Mouse (Mus musculus) CH12.LX (cell line): ENCODE data around the gene Dpy19l3. TPM values are rescaled to one million over a fixed set of nuclear protein-coding genes. Genes with fewer than 3 reads are reported as not detected.

Experiments used
- DNase-seq: peaks from one replicate; pipeline ENCODE4 v3.0.0-alpha.2; 2013; ENCODE audit errors: extremely low read depth
- H3K27ac ChIP-seq: 2 replicates; pipeline ENCODE4 v1.5.1; 2012; ENCODE audit warnings: low read depth, mild to moderate bottlenecking, control low read depth, moderate library complexity; ENCODE audit not compliant: insufficient read depth
- H3K27me3 ChIP-seq: replicated peaks from 2 replicates; pipeline ENCODE3; 2012; ENCODE audit warnings: inconsistent platforms
- H3K36me3 ChIP-seq, 2 experiments: replicated peaks in 1 of 2; 2 replicates each; pipeline versions ENCODE3 to v1.6.1; 2012; ENCODE audit warnings: inconsistent platforms in 1 of 2, low read length in 1 of 2, mild to moderate bottlenecking in 1 of 2, mixed read lengths in 1 of 2, moderate library complexity in 1 of 2; ENCODE audit not compliant: control insufficient read depth in 1 of 2, insufficient read depth in 1 of 2
- H3K4me1 ChIP-seq, 2 experiments: 2 replicates each; pipeline ENCODE4 v1.6.1; 2012; ENCODE audit warnings: inconsistent platforms in 1 of 2, moderate library complexity in 1 of 2; ENCODE audit not compliant: insufficient read depth in 2 of 2, control insufficient read depth in 1 of 2
- H3K4me2 ChIP-seq: 2 replicates; pipeline ENCODE4 v1.6.1; 2012; ENCODE audit warnings: low read depth, mild to moderate bottlenecking, control low read depth; ENCODE audit not compliant: poor library complexity, insufficient read depth, severe bottlenecking
- H3K4me3 ChIP-seq, 3 experiments: fragments of 150-350 bp in 1 of 3; sonication (generic) in 1 of 3; replicated peaks in 1 of 3; 2 replicates each; pipeline versions ENCODE3 to v1.5.1; 2011 to 2012; ENCODE audit warnings: low read depth in 2 of 3, low read length in 2 of 3, mild to moderate bottlenecking in 2 of 3, moderate library complexity in 2 of 3, control low read depth in 1 of 3, improper control_type of control experiment in 1 of 3, inconsistent platforms in 1 of 3, mixed read lengths in 1 of 3; ENCODE audit not compliant: poor library complexity in 1 of 3
- H3K79me2 ChIP-seq: replicated peaks from 2 replicates; pipeline ENCODE4 v1.6.1; 2012; ENCODE audit warnings: mild to moderate bottlenecking, moderate library complexity; ENCODE audit not compliant: control insufficient read depth, poor library complexity, insufficient read depth, severe bottlenecking; ENCODE audit errors: extremely low read depth
- H3K9ac ChIP-seq: 2 replicates; pipeline ENCODE4 v1.6.1; 2012; ENCODE audit warnings: low read depth, mild to moderate bottlenecking, control low read depth, moderate library complexity; ENCODE audit not compliant: insufficient read depth
- H3K9me3 ChIP-seq: replicated peaks from 2 replicates; pipeline ENCODE3; 2012; ENCODE audit warnings: low read length, inconsistent platforms, mixed read lengths
- BHLHE40 ChIP-seq: IDR thresholded peaks from 2 replicates; pipeline ENCODE4 v1.6.1; 2011; ENCODE audit warnings: mild to moderate bottlenecking, low read depth, low read length, improper control_type of control experiment
- CHD1 ChIP-seq: IDR thresholded peaks from 2 replicates; pipeline ENCODE4 v1.6.1; 2012; ENCODE audit warnings: low read depth, low read length, improper control_type of control experiment, inconsistent platforms
- CTCF ChIP-seq, 2 experiments: IDR thresholded peaks in 1 of 2; conservative IDR thresholded peaks in 1 of 2; 2 replicates each; pipeline ENCODE4 v1.5.1; 2011 to 2012; ENCODE audit warnings: low read depth in 2 of 2, low read length in 2 of 2, improper control_type of control experiment in 1 of 2, inconsistent platforms in 1 of 2, mild to moderate bottlenecking in 1 of 2, moderate library complexity in 1 of 2
- E2F4 ChIP-seq: IDR thresholded peaks from 2 replicates; pipeline ENCODE4 v1.6.1; 2011; ENCODE audit warnings: low read depth, low read length, improper control_type of control experiment; ENCODE audit not compliant: insufficient replicate concordance
- EP300 ChIP-seq: IDR thresholded peaks from 2 replicates; pipeline ENCODE4 v1.6.1; 2011; ENCODE audit warnings: low read length, improper control_type of control experiment
- ETS1 ChIP-seq: conservative IDR thresholded peaks from 2 replicates; pipeline ENCODE4 v1.6.1; 2012; ENCODE audit warnings: low read depth, mild to moderate bottlenecking, inconsistent platforms, low read length, improper control_type of control experiment, moderate library complexity
- HCFC1 ChIP-seq: IDR thresholded peaks from 2 replicates; pipeline ENCODE4 v1.6.1; 2012; ENCODE audit warnings: low read depth, mild to moderate bottlenecking, inconsistent platforms, low read length, improper control_type of control experiment
- IRF4 ChIP-seq: IDR thresholded peaks from 2 replicates; pipeline ENCODE4 v1.6.1; 2014; ENCODE audit warnings: low read depth, mild to moderate bottlenecking, inconsistent platforms, low read length, improper control_type of control experiment
- KAT2A ChIP-seq: IDR thresholded peaks from 2 replicates; pipeline ENCODE4 v1.6.1; 2012; ENCODE audit warnings: low read length, improper control_type of control experiment, inconsistent platforms; ENCODE audit not compliant: insufficient replicate concordance
- MAFK ChIP-seq: IDR thresholded peaks from 2 replicates; pipeline ENCODE4 v1.6.1; 2011; ENCODE audit warnings: low read length, improper control_type of control experiment; ENCODE audit not compliant: insufficient replicate concordance
- MAZ ChIP-seq: IDR thresholded peaks from 2 replicates; pipeline ENCODE4 v1.6.1; 2012; ENCODE audit warnings: low read depth, mild to moderate bottlenecking, inconsistent platforms, low read length, improper control_type of control experiment, moderate library complexity
- MEF2A ChIP-seq: IDR thresholded peaks from 2 replicates; pipeline ENCODE4 v1.6.1; 2014; ENCODE audit warnings: low read depth, mild to moderate bottlenecking, inconsistent platforms, low read length, improper control_type of control experiment, borderline replicate concordance
- MXI1 ChIP-seq: IDR thresholded peaks from 2 replicates; pipeline ENCODE4 v1.6.1; 2011; ENCODE audit warnings: mild to moderate bottlenecking, low read depth, low read length, improper control_type of control experiment
- NELFE ChIP-seq: IDR thresholded peaks from 2 replicates; pipeline ENCODE4 v1.6.1; 2011; ENCODE audit warnings: low read depth, low read length, improper control_type of control experiment
- PAX5 ChIP-seq: IDR thresholded peaks from 2 replicates; pipeline ENCODE4 v1.6.1; 2012; ENCODE audit warnings: low read length, inconsistent platforms, mixed read lengths
- POLR2AphosphoS2 ChIP-seq: IDR thresholded peaks from 2 replicates; pipeline ENCODE4 v1.6.1; 2011; ENCODE audit warnings: low read depth, low read length, improper control_type of control experiment
- RAD21 ChIP-seq: IDR thresholded peaks from 2 replicates; pipeline ENCODE4 v1.6.1; 2011; ENCODE audit warnings: low read depth, mild to moderate bottlenecking, low read length, improper control_type of control experiment, moderate library complexity
- RCOR1 ChIP-seq: conservative IDR thresholded peaks from 2 replicates; pipeline ENCODE4 v1.6.1; 2012; ENCODE audit warnings: low read depth, mild to moderate bottlenecking, inconsistent platforms, low read length, improper control_type of control experiment
- SIN3A ChIP-seq: IDR thresholded peaks from 2 replicates; pipeline ENCODE4 v1.6.1; 2012; ENCODE audit warnings: low read length, improper control_type of control experiment, inconsistent platforms
- TCF12 ChIP-seq: IDR thresholded peaks from 2 replicates; pipeline ENCODE4 v1.6.1; 2014; ENCODE audit warnings: low read depth, mild to moderate bottlenecking, inconsistent platforms, low read length, improper control_type of control experiment
- UBTF ChIP-seq: IDR thresholded peaks from 2 replicates; pipeline ENCODE4 v1.6.1; 2012; ENCODE audit warnings: low read depth, mild to moderate bottlenecking, inconsistent platforms, low read length, improper control_type of control experiment, moderate library complexity
- USF2 ChIP-seq: conservative IDR thresholded peaks from 2 replicates; pipeline ENCODE4 v1.6.1; 2011; ENCODE audit warnings: low read depth, low read length, improper control_type of control experiment
- ZKSCAN1 ChIP-seq: IDR thresholded peaks from 2 replicates; pipeline ENCODE4 v1.6.1; 2012; ENCODE audit warnings: low read depth, inconsistent platforms, low read length, improper control_type of control experiment, borderline replicate concordance
- ZMIZ1 ChIP-seq: IDR thresholded peaks from 2 replicates; pipeline ENCODE4 v1.6.1; 2012; ENCODE audit warnings: low read depth, mild to moderate bottlenecking, inconsistent platforms, low read length, improper control_type of control experiment
- ZNF384 ChIP-seq: IDR thresholded peaks from 2 replicates; pipeline ENCODE4 v1.6.1; 2012; ENCODE audit warnings: low read depth, low read length, improper control_type of control experiment, inconsistent platforms
- dilution Hi-C: fragments of 300-500 bp; cut with MboI; formaldehyde crosslinking; loops from 2 replicates; pipeline ENCODE4 v1.14.3; 2020; ENCODE audit warnings: low sequenced_read_pairs; ENCODE audit not compliant: extremely low pct_unique_long_range_greater_than_20kb, extremely low pct_ligation_motif_present
- in situ Hi-C: fragments of 300-500 bp; cut with MboI; formaldehyde crosslinking; loops from 3 replicates; pipeline ENCODE4 v1.14.3; 2019; ENCODE audit warnings: low sequenced_read_pairs, low pct_ligation_motif_present, low pct_unique_long_range_greater_than_20kb, mixed read lengths
- polyA plus RNA-seq: library from polyadenylated mRNA; unstranded; fragments of >175 nt; gene quantifications from 2 replicates; pipeline ENCODE4 v1.2.1, GENCODE M21; 2012; ENCODE audit warnings: low read depth; ENCODE audit not compliant: insufficient read length
- total RNA-seq, 2 experiments: library from RNA; depleted of rRNA; stranded (reverse); fragments of 300-350 nt in 1 of 2; fragments of >200 nt in 1 of 2; gene quantifications; 2 replicates each; pipeline ENCODE4 v1.2.3; 2012 to 2014

Dpy19l3 gene
- total and polyA plus RNA-seq, 3 experiments: 5.0 to 18.3 (median 5.5) TPM

GRCm38 (mm10) chr7:35796123-35796522 lies 41.9 kb upstream of the Dpy19l3 start:
- in situ Hi-C loops (no loop called here), dilution Hi-C loops (no loop called here)
- TF ChIP-seq MEF2A (no peak), ZNF384 (no peak), HCFC1 (no peak), SIN3A (no peak), ZMIZ1 (no peak), ETS1 (no peak), USF2 (no peak), MAZ (no peak), PAX5 (no peak), TCF12 (no peak), ZKSCAN1 (no peak), UBTF (no peak), EP300 (no peak), POLR2AphosphoS2 (no peak)
- H3K9ac ChIP-seq: no peak overlapping the region
- no peak for DNase-seq
- H3K36me3 ChIP-seq: peaks cover 67 to 96% of the 10 kb centered on the region in 2 experiments
- H3K79me2 ChIP-seq: peaks cover 9% of the 10 kb centered on the region
- no peaks in the 10 kb centered on the region for H3K27me3 ChIP-seq
- H3K4me3 ChIP-seq: no peak overlapping the region
- no peak overlapping the region for H3K4me2 ChIP-seq
- no peak overlapping the region for H3K27ac ChIP-seq
- peaks cover 3 to 39% of the 10 kb centered on the region in 2 experiments for H3K4me1 ChIP-seq
- no peaks in the 10 kb centered on the region for H3K9me3 ChIP-seq

DNA sequence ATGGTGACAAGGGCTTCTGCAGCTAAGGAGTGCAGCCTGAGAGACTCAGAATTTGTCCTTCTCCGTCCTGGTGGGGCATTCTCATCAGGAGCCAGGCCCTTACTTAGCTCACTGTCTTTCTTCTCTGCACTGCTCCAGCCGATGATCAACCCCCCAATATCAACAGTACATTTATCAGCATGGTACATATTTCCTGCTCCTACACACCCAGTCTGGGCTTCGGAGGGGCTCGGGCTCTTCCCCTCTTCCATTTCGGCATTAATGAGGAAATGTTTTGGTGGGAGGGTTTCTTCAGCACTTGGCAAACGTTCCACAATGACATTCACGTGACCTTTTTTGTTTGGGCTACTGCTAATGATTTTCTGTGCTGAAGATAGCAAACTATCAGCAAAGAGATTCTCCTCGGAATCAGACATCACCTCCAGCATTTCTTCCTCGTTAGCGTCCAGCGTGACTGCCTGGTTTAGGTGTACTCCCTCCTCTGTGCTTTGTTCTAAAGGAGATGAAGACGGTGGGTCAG lies 40.0 kb upstream of the Dpy19l3 start:
- Histone ChIP-seq H3K9me3 (no peaks in the 10 kb centered on the region), H3K79me2 (peaks cover 5% of the 10 kb centered on the region; the same call in 1 of the 2 replicates), H3K4me2 (no peak overlapping the region), H3K27me3 (no peaks in the 10 kb centered on the region), H3K36me3 (peaks cover 69 to 96% of the 10 kb centered on the region in 2 experiments), H3K27ac (no peak overlapping the region), H3K9ac (no peak overlapping the region), H3K4me1 (peaks cover 0 to 32% of the 10 kb centered on the region in 2 experiments; a peak in 2 of 4 replicates), H3K4me3 (no peak overlapping the region)
- dilution Hi-C loops (no loop called here), in situ Hi-C loops (no loop called here)
- DNase-seq: no peak
- no peak for TF ChIP-seq E2F4
- TF ChIP-seq ZKSCAN1: no peak
- TF ChIP-seq CTCF (conservative IDR thresholded peaks at IDR 0.05 in 1 of 2, IDR thresholded peaks at IDR 0.05 in 1 of 2; ENCODE audit: low read depth in 2 of 2, low read length in 2 of 2): no peak
- TF ChIP-seq NELFE: no peak
- no peak for TF ChIP-seq RAD21
- no peak for TF ChIP-seq MEF2A
- no peak for TF ChIP-seq ZMIZ1
- TF ChIP-seq MAFK: no peak
- TF ChIP-seq SIN3A: no peak
- TF ChIP-seq MAZ: no peak
- no peak for TF ChIP-seq IRF4
- TF ChIP-seq KAT2A: no peak
- TF ChIP-seq CHD1: no peak
- no peak for TF ChIP-seq BHLHE40
- TF ChIP-seq UBTF: no peak
- no peak for TF ChIP-seq ETS1
- no peak for TF ChIP-seq RCOR1
- TF ChIP-seq MXI1: no peak
